Mouse (Mus musculus) activated CD4-positive, CD25-positive, alpha-beta regulatory T cell, adult 9 weeks (primary cell): Measurements from ENCODE around the gene Elfn1. TPM values are rescaled to one million over a fixed set of nuclear protein-coding genes. Genes with fewer than 3 reads are reported as not detected.

Experiments
- polyA plus RNA-seq: library from polyadenylated mRNA; unstranded; fragments of 100-300 nt; shearing (Covaris generic); gene quantifications from one replicate; pipeline ENCODE4 v1.2.1, GENCODE M21; 2017

Elfn1 gene
- not detected for polyA plus RNA-seq

DNA sequence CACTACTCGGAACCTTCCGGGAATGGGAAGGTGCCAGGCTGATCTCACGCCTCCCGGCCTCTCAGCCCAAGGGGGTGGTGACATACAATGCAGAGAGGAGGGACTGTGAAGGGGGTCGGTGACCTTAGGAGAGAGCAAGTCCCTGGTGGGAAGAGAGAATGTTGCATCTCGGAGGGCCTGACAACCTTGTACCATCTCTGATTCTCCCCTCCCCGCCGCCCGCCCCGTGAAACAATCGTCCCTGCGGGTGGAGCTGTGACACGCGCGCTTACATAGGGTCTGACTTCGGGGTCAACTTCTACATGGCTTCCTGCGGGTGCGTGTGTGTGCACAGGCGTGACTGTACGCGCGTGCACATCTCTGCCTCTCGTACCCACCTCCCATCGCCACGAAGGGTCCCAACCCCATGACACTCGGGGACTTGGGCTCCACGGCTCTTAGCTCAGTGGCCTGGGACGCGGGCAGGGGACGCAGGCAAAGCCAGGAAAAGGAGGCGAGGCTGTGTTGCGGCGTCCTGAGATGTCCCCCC lies at the start of gene Elfn1:
Gene Elfn1, plus strand, starts transcription at position 230 of the 529 bp plus-strand sequence.

Other genes with a start within 250 kb of the Elfn1 start
- gene Micall2, start 171.6 kb upstream of the Elfn1 start, polyA plus RNA-seq: 0.34 TPM
- 61.9 TPM for gene Ints1, start 132.3 kb upstream of the Elfn1 start, polyA plus RNA-seq
- 43.6 TPM for gene Mafk, start 116.4 kb upstream of the Elfn1 start, polyA plus RNA-seq
- gene Tmem184a, start 88.0 kb upstream of the Elfn1 start, polyA plus RNA-seq: not detected
- gene Gm26938, start 81.5 kb upstream of the Elfn1 start, polyA plus RNA-seq: not detected
- 59.5 TPM for gene Psmg3, start 81.1 kb upstream of the Elfn1 start, polyA plus RNA-seq